Mouse (Mus musculus) layer of hippocampus, adult 11-12 months (tissue): ENCODE measurements at regions not wholly inside any gene's neighbourhood (a gene's known extent, or its start where the extent isn't known, plus 50 kb on each side); places are given as distances from the start of the nearest gene placed in this dataset.

Source experiments
- DNase-seq: peaks from one replicate; pipeline ENCODE4 v3.0.0; 2022; ENCODE audit warnings: low spot score

DNA sequence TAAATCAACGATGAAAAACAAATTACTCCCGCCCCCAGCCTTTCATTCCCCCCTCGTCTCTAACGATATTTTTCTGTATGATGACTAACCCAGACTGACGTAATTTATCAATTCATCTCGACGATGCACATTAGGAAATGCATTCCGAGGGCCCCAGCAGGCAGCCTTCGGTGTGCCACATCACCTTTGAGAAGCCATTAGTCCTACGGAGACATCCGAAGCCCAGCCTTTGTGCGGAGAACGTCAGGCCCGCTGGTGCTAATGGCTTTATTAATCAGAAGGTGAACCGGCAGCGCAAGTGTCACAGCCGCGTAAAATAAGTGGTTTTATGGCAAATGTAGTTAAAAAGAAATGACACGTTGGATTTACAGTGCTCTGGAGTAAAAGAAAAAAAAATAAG lies 269.1 kb upstream of the Gm10131 start:
- DNase-seq, result no peak

DNA sequence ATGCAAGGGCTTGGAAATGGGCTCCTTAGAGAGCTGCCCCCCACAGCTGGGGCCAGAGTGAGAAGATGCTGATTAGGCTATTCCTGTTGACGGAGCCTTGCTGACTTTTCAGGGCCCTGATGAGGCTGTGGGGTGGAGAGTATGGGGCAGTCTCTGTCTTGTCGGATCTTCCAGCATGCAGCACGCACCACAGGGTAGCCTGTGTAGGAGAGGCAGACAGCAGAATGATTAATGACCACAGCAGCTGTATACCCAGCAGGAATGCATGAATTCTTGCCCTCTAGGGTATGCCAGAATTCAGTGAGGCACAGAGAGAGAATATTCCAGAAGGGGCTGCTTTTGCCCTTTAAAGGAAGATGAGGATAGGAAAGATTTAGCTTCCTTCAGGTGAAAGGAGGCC lies 265.6 kb upstream of the Gm10131 start:
- no peak for DNase-seq

DNA sequence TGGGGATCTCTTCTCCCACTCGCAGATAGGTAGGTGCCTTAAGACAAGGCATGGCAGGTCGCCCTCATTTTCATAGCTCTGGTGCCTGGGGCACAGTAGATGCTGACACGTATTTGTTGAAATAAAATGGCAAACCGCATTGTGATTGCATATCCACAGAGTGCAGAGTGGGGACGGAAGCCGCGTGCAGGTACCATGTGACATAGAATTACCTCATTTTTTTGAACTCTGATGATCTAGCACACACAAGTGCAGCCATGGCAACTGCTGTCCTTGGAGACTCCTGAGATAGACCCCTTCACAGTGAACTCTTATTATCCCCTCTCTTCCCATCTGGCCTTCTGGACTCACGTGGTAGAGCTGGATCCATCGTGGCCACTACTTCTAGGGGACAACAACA lies 262.7 kb upstream of the Gm10131 start:
- DNase-seq, result no peak

DNA sequence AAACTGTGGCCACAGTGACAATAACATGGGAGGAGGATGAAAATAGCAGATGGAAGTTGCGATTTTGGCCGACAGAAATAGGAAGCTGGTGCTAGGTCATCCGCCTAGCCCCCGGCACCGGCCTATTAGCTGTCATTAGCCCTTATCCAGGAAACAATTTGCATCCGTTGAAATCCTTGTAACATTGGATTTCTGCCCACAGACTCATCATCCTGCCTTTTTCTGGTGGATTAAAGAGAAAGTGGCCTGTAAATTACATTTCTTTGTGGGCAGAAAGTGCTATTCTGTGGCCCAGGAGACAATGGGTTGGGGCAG lies 261.1 kb upstream of the Gm10131 start:
- DNase-seq, result no peak

DNA sequence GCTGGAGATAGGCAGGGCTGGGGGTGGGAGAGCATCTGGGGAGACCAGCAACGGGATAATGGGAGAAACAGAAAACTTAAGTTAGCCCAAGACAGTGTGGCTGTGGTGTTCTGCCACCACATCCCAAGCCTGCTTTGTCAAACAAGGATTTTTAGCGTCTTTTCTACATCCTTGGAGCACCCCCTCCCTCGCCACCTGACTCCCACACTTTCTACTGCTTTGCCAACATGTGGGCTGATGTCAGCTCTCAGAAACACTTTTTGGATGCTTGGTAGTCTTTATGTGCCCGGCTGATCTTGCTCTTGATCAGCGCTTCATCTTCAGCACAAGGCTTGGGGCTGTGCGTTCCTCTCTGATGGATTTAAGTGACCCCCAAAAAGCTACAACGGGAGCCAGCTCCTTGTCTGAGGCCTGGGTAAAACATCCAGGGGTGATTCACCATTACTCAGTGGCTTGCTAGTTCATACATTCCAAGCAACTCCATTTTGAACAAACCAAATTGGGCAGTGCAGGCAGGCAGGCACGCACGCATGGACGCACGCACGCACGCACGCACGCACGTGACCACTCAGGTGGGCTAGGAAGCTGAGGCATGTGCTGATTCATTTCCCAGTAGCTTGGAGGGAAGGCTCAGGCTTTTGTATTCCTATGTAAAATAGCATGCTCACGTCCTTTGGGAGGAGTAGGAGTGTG lies 260.6 kb upstream of the Gm10131 start:
- peak; percentile 44 for DNase-seq

DNA sequence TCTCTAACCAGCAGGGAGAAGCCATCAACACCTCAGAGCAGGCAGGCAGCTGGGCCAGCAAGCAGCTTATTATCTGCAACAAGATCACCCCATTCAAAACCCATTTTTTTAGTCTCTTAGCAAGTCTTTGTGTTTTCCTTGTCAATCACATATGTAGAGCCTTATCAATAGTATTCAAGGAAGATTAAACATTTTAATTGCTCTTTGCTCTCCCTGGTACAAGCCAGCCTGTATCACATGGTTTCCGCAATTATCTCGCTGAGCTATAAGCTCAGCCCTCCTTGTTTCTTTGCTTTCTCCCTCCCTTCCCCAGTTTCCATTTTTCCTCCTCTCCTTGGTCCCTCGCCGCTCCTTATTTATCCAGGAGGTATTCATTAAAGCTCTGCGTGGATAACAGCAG lies 259.9 kb upstream of the Gm10131 start:
- DNase-seq, result no peak

DNA sequence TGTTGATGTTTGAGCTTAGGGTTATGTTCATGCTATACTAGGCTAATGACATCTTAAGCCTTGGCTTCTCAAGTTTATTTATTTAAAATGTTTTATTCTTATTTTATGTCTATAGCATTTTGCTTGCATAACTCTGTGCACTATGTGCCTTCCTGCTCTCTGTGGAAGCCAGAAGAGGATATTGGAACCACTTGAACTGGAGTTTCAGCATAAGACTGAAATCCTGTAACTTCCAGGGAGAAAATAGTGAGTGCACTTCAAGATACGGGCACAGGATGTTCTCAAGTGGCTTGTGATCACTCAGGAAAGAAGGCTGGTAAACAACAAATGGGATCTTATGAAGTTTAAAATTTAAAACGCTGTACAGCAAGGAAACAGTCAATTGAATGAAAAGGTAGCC lies 257.0 kb upstream of the Gm10131 start:
- no peak for DNase-seq

DNA sequence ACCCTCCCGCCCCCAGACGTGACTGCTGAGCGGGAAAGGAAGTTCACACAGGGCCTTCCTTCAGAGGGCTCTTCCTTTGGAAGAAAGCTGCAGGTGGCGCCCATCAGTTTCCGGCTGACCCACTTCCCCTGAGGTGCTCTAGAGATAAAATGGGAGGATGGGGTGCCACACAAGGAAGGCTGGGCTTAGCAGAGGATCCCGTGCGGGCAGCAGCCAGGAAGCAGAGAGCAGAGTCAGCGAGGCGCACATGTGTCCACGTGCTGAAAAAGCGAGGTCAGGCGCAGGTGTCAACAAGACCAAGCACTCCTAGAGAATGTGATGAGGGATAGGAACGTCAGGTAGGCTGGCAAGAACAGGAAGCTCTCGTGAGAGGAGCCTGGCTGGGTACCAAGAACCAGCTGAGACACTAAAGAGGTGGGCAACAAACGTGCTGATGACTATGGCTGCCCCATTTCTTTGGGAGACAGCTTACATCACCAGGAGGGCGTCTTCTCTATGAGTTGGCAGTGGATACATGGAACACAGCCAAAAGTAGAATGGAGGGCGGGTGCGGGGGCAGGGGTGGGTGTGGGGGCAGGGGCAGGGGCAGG lies 253.0 kb upstream of the Gm10131 start:
- DNase-seq, result no peak

DNA sequence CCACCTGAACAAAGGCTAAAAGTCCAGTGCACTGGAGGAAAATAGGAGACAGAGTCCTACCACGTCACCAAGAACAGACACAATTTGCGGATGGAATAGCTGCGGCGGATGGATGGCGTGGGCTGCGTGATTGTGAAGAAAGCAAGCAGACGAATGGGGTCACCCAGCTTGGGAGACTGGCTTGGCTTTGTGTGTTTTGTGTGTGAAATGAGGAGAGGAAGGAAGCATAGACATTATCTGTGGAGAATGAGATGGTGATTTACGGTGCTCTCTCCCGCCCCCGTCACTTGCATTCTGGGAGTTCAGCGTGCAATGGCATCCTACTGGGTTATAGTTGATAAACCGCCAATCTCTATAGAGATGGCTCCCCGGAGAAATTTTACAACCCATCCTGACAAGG lies 252.1 kb upstream of the Gm10131 start:
- no peak for DNase-seq

DNA sequence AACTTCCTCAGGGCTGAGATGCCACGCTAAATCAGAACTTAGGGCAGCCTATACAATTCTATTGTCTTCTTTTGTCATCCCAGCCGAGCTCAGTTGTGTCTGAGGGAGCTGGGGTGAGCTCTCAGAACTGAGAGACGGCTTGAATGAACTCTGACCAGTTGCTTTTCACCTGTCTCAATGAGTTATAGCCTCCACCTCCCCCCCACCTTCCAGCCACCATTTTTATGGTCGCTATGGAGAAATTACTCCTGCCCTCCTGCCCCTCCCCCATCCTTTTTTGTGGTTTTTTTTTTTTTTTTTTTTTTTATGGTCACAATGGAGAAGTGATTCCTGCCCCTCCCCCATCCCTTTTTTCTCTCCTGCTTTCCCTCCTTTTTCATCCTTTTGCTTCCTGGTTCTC lies 251.6 kb upstream of the Gm10131 start:
- DNase-seq, result no peak

DNA sequence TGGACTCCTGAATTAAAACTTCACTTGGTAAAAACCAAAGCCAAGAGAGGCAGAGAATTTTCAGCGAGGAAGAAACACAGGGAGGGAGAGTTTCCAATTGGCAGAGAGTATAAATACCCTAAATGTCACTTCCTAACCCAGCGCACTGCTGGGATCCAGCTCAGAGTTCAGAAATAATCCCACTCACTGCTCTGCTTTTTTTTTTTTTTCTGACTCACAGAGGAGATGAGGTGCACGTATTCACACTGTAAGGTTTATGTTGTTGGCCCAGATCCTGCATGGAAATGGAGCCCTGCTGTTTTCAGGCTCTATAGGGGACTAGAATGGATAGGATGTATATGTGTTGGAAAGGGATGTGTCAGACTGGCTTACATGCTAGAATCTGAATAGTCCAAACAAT lies 249.8 kb upstream of the Gm10131 start:
- no peak for DNase-seq

DNA sequence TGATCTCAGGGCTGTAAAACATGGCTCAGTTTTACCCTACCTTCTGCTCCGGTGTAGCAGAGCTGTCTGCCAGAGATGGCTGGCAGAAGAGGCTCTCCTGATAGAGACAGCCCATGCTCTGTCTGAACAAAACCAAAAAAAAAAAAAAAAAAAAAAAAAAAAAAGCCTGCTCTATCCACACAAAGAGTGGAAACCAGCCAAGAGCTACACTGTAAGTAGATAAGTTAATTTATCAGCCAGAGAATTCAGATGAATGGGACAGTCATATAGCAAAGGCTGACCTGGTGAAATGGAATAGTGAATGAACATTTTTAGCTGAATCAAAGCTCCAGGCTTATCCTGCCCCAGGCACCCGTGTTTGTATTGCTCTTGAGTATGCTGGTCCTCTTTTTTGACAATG lies 248.2 kb upstream of the Gm10131 start:
- DNase-seq, result no peak

DNA sequence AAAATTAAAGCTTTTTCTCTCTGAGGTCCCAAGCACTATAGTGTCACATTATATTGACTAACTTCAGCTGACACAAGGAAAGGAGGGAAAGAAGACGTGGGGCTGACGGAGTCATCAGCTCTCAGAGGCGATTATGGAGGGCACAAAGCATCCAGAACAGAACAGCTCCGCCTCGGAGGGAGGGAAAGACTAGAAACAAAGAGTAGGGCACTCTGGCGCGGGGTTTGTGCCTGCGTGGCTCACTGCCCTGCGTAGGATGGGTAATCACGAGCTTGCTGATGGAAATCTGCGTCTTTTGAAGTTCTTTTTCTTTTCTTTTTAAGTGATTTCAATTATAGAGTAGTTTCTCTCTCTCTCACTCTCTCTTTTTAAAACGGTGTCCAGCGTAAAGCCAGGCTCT lies 243.5 kb upstream of the Gm10131 start:
- no peak for DNase-seq

DNA sequence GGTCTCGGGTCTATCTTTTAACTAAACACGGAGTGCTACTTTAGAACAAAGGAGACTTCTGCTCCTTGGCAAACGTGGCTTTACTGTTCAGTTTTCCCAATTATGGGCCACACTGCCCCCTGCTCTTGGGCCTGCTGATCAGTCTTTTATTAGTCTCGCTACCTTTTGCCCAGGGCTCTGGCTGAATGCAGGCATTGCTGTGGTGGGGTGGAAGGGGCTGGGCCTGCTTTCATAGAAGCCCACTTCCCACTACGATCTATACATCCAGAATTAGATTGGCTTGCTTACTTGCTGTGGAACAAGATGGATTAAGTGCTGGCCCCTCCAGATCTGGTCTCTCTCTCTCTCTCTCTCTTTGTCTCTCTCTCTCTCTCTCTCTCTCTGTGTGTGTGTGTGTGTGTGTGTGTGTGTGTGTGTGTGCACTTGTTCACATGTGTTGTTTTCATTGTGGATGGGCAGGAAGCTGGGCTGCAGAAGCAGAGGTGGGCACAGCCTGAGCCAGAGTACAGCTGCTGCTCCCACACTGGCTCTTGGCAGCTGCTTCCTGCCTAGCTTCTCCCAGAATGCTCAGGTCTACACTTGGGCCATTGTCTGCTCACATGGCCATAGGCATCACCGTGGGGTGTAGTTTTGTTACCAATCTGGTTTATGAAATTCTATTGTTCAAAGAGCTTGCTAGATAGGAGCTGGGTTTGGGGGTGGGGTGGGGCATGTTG lies 241.8 kb upstream of the Gm10131 start:
- DNase-seq, result no peak

DNA sequence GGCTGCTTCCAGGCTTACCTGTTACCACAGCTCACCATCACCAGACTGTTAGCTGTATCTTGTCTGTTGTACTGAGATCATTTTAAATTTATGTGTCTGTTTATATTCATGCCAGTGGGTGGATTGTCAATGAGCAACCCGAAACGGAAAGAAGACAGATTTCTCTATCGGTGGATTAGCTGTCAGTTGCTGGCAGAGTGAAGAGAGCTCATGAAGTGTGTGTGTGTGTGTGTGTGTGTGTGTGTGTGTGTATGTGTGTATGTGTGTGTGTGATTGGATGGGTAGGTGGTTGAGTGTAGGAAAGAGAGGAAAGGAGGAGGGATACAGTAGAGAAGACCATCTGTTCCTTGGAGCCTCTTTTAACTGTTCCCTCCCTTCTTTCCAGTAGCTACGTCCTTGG lies 223.3 kb upstream of the Gm10131 start:
- DNase-seq, result peak; percentile 63

DNA sequence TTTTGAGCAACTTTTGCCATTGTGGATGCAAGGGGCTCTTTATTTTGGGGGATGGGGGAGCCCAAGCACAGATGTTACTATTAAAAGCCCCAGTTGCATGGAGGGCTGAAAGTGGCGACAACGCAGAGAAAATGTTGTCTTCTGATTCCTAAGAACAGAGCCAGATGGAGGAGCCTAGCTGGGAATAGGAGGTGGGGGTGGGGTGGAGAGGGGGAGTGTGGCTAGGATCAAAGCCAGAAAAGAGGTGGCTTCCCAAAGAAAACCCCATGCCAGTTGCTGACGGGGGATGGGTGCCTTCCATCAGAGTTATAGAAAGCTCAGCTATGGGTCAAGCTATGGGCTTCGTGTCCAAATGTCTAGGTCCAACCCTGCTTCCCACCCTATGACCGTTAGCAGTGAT lies 220.1 kb upstream of the Gm10131 start:
- no peak for DNase-seq

DNA sequence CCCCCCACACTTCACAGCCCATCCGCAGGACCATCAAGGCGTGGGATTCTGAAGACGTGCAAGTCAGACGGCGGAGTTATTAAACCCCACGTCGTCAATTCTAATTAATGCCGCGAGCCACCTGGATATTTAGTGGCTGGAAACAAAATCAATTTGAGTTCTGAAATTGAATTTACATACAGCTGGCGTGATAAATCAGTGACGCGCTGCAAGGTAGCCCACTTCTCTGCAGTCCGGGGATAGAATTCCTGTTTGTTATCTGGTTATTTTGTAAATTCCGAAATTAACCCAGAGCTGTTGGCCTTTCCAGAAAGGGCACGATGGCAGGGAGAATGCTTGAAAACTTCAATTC lies 215.1 kb upstream of the Gm10131 start:
- DNase-seq, result no peak

DNA sequence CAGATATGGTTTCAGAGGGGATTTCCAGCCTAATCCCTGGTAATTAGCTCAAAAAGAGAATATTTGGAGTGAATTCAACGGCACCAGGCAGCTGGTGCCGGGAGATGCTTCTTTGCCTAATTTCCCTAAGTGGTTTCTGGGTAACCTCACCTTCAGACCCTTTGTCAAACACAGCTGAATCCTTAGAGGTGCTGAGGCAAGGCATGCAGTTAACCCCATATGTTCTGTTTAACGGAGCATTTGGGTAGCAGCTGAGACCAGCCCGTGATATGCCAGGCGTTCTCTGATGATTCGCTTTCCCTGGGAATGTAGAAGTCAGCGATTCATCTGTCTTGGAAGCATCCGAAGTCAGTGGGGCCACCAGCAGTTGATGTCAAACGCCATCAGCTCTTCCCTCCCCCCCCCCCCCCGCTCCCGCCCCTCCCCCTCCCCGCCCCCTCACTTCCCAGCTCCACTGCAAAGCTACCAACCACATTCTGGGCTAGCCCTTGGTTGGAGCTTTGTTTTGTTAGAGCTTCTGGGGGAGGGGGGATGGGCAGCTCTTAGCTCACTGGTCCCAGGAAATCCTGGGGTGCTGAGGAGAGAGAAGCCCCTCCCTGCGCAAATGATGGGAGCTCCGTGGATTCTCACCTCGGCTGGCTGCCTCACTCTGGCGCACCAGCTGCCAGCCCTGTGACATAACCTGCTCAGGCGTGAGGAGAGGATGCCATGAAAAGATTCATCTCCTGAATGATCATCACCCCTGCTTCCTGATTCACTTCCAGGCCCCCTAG lies 214.5 kb upstream of the Gm10131 start:
- DNase-seq, result peak; percentile 21

DNA sequence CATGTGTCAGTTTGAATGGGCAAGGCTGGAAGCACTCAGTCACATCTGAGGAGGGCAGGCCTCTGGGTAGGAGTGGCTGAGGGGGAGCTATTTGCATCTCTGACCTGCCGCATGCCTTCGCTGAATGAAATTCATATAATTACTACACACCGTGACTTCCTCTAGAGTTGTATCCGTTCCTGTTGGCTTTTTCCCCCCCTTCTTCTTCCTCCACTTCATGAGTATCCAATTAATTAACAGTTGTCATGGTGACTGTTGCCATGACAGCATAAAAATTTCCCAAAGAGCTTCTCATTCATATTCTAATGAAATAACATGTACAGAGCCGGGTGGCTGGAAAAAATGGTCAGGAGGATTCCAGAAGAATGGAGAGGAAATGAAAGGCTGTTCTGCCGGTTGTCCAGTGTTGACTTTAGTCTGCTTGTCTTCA lies 208.6 kb upstream of the Gm10131 start:
- DNase-seq, result peak; percentile 85

DNA sequence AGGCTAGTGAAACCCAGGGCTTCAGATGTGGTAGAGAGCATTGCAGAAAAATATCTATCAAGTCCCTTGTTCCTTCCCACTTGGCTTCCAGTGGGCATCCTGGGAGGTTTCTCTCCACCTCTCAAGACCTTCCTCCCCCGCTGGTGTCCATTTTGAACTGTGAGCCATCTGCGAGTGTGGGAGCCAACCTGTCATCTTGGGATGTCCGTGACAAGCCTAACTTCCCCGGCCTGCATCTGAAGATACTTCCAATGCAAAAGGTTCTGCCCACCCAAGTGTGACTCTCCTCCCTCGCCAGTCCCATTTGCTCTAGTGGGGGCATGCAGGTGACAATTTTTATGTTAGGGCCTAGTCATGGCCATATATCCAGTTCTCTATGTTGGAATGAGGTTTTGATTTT lies 208.2 kb upstream of the Gm10131 start:
- DNase-seq, result no peak

DNA sequence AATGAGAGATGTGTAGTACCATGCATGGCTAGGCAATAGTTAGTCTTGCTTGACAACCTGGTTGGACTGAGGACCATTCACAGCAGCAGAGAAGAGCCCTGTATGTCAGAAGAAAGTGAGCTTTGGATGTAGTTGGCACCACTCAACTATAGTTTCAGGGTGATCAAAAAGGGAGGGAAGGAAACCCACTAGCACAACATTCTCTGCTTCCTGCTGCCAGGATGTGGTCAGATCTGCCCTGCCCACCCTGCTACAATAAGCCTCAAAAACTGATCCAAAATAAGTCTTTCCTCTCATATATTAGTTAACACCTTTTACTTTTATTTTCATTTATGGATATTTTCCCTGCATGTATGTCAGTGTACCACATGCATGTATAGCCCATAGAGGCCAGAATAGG lies 203.7 kb upstream of the Gm10131 start:
- no peak for DNase-seq

DNA sequence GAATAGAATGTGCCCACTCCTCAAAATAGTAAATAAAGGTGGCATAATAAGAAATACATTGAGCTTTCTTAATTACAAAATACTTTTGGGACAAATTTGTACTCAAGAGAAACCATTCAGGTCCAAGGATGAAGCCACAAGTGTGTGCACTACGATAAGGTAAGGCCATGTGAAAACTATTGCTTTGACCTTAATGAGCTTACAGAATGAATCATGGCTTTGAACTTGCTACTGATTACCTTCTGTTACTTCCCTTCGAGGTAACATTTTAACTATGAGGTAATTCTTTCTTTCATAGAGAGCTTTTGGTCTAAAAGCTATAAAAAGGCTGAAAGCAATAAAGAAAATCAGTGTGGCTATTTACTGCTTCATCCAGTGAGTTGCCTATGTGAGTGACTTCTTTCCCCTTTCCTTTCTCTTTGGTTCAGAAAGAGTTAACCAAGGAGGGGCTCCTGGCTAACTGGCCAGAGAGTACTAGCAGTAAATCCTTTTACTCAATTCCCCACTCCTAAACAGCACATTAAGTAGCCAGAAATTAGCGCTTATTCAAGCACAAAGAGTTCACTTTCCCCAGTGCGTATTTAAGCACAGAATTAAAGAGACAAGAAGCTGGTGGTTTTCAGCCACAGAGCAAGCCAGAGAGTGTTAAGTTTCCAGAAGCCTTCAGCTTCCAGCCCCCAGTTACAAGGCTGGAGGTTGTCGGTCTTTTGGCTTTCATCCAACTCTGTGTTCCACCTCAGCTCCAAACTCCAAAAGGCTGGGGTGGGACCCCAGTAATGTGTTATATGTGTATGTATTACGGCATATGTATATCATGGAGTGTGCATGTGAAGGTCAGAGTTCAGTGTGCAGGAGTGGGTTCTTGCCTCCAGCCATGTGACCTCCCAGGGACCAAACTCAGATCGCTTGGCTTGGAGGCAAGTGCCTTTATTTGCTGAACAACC lies 194.3 kb upstream of the Gm10131 start:
- DNase-seq, result no peak
